Mouse (Mus musculus): ENCODE data around the gene Fus. TPM values are rescaled to one million over a fixed set of nuclear protein-coding genes. Genes with fewer than 3 reads are reported as not detected.
A peak's percentile ranks its signal among the peaks of the same experiment; 100 is the strongest.

Fus gene
- total RNA-seq, 1 experiment from 2014 or later, result 309 TPM

GRCm38 (mm10) chr7:127944614-127945013 is 22.6 kb upstream of the Fus start:
- DNase-seq, result peak; percentile 31

- no peak for DNase-seq
Measured at GRCm38 (mm10) chr7:127946470-127947023, 20.7 kb upstream of the Fus start, which contains the start of gene Prss36. Gene Prss36 (minus strand): TSS chr7:127946725.

- DNase-seq, result no peak
Measured at GRCm38 (mm10) chr7:127952864-127953581, 14.2 kb upstream of the Fus start.

GRCm38 (mm10) chr7:127959364-127959763 is 7.9 kb upstream of the Fus start:
- DNase-seq, result no peak

- no peak for DNase-seq
Measured at GRCm38 (mm10) chr7:127966371-127966918, 812 bp upstream of the Fus start.

GRCm38 (mm10) chr7:127967922-127968828 is 918 bp downstream of the Fus start:
- DNase-seq, result peak; percentile 85

GRCm38 (mm10) chr7:127974413-127974930 is 7.2 kb downstream of the Fus start:
- DNase-seq, result no peak

- no peak for DNase-seq
Measured at GRCm38 (mm10) chr7:127978856-127979255, 11.6 kb downstream of the Fus start.

GRCm38 (mm10) chr7:127980606-127981005 is 13.3 kb downstream of the Fus start:
- no peak for DNase-seq

- no peak for DNase-seq
Measured at GRCm38 (mm10) chr7:127988904-127989303, 21.6 kb downstream of the Fus start.

- peak; percentile 66 for DNase-seq
Measured at GRCm38 (mm10) chr7:127991643-127992487, 24.6 kb downstream of the Fus start.

GRCm38 (mm10) chr7:127992488-127993340 is 25.5 kb downstream of the Fus start:
- no peak for DNase-seq

GRCm38 (mm10) chr7:127993341-127993977 is 26.2 kb downstream of the Fus start, which contains the start of gene Pycard:
Gene Pycard (minus strand): TSS chr7:127993867.
- peak; percentile 20 for DNase-seq

GRCm38 (mm10) chr7:127999436-127999835 is 32.2 kb downstream of the Fus start:
- no peak for DNase-seq

- DNase-seq, result no peak
Measured at GRCm38 (mm10) chr7:128000068-128000950, 33.1 kb downstream of the Fus start.

GRCm38 (mm10) chr7:128003098-128003497 is 35.8 kb downstream of the Fus start:
- no peak for DNase-seq

GRCm38 (mm10) chr7:128003688-128004087 is 36.4 kb downstream of the Fus start, which contains the start of gene Trim72:
Gene Trim72 (plus strand): TSS chr7:128003949.
- no peak for DNase-seq

- DNase-seq, result no peak
Measured at GRCm38 (mm10) chr7:128004150-128004486, 36.9 kb downstream of the Fus start.

All from adrenal gland, postnatal 25 days (tissue).